Mouse (Mus musculus): Measurements from ENCODE around the gene Foxk2. TPM values are rescaled to one million over a fixed set of nuclear protein-coding genes. Genes with fewer than 3 reads are reported as not detected.
A peak's percentile ranks its signal among the peaks of the same experiment; 100 is the strongest.

Gene Foxk2
- polyA plus RNA-seq, 1 experiment from 2014 or later = 14.3 TPM

GRCm38 (mm10) chr11:121261074-121261473 is 1.3 kb downstream of the Foxk2 start:
- peaks cover 16% of the 10 kb centered on the region for H3K36me3 ChIP-seq (ENCODE audit: control insufficient read depth, insufficient read depth)
- peak overlapping the region; percentile 98 for H3K4me3 ChIP-seq (replicated peaks; ENCODE audit: low read length)
- WGBS = 49% methylated on average over 2 of the region's 2 CpGs
- H3K9me3 ChIP-seq (ENCODE audit: control insufficient read depth, low read length) = no peaks in the 10 kb centered on the region
- peaks cover 32% of the 10 kb centered on the region for H3K4me1 ChIP-seq (replicated peaks; ENCODE audit: control insufficient read depth, insufficient read depth, low read length)
- H3K27me3 ChIP-seq (replicated peaks; ENCODE audit: control insufficient read depth, insufficient read depth, low read length) = no peaks in the 10 kb centered on the region
- peak overlapping the region; percentile 98 for H3K9ac ChIP-seq (replicated peaks; ENCODE audit: low read depth, low read length)
- ATAC-seq = no peak
- H3K4me2 ChIP-seq (ENCODE audit: low read length) = peak overlapping the region; percentile 89
- no peak overlapping the region for H3K27ac ChIP-seq (ENCODE audit: low read length)

- Histone ChIP-seq H3K36me3 (ENCODE audit: control insufficient read depth, insufficient read depth) (no peaks in the 10 kb centered on the region), H3K9ac (replicated peaks; ENCODE audit: low read depth, low read length) (no peak overlapping the region), H3K4me1 (replicated peaks; ENCODE audit: control insufficient read depth, insufficient read depth, low read length) (peaks cover 5% of the 10 kb centered on the region), H3K4me3 (replicated peaks; ENCODE audit: low read length) (no peak overlapping the region), H3K4me2 (ENCODE audit: low read length) (no peak overlapping the region), H3K27me3 (replicated peaks; ENCODE audit: control insufficient read depth, insufficient read depth, low read length) (no peaks in the 10 kb centered on the region), H3K9me3 (ENCODE audit: control insufficient read depth, low read length) (no peaks in the 10 kb centered on the region), H3K27ac (ENCODE audit: low read length) (no peak overlapping the region)
- ATAC-seq = no peak
- WGBS = 93% methylated on average over 8 of the region's 8 CpGs
These were observed 17.7 kb downstream of the Foxk2 start for GRCm38 (mm10) chr11:121277516-121277915.

- no peaks in the 10 kb centered on the region for H3K36me3 ChIP-seq (ENCODE audit: control insufficient read depth, insufficient read depth)
- no peak overlapping the region for H3K4me3 ChIP-seq (replicated peaks; ENCODE audit: low read length)
- no peak for ATAC-seq
- no peaks in the 10 kb centered on the region for H3K9me3 ChIP-seq (ENCODE audit: control insufficient read depth, low read length)
- H3K9ac ChIP-seq (replicated peaks; ENCODE audit: low read depth, low read length) = no peak overlapping the region
- no peak overlapping the region for H3K27ac ChIP-seq (ENCODE audit: low read length)
- H3K4me1 ChIP-seq (replicated peaks; ENCODE audit: control insufficient read depth, insufficient read depth, low read length) = peaks cover 5% of the 10 kb centered on the region
- 88% methylated on average over 3 of the region's 3 CpGs for WGBS
- H3K27me3 ChIP-seq (replicated peaks; ENCODE audit: control insufficient read depth, insufficient read depth, low read length) = no peaks in the 10 kb centered on the region
- no peak overlapping the region for H3K4me2 ChIP-seq (ENCODE audit: low read length)
These were observed 18.2 kb downstream of the Foxk2 start for GRCm38 (mm10) chr11:121278011-121278410.

- 82% methylated on average over 6 of the region's 6 CpGs for WGBS
These were observed 23.1 kb downstream of the Foxk2 start for GRCm38 (mm10) chr11:121282911-121283310.

GRCm38 (mm10) chr11:121289859-121290258 is 30.1 kb downstream of the Foxk2 start:
- ATAC-seq = no peak
- H3K27me3 ChIP-seq (replicated peaks; ENCODE audit: control insufficient read depth, insufficient read depth, low read length) = no peaks in the 10 kb centered on the region
- peaks cover 32% of the 10 kb centered on the region for H3K36me3 ChIP-seq (ENCODE audit: control insufficient read depth, insufficient read depth)
- H3K27ac ChIP-seq (ENCODE audit: low read length) = no peak overlapping the region
- no peaks in the 10 kb centered on the region for H3K9me3 ChIP-seq (ENCODE audit: control insufficient read depth, low read length)
- no peaks in the 10 kb centered on the region for H3K4me1 ChIP-seq (replicated peaks; ENCODE audit: control insufficient read depth, insufficient read depth, low read length)
- H3K9ac ChIP-seq (replicated peaks; ENCODE audit: low read depth, low read length) = no peak overlapping the region
- H3K4me2 ChIP-seq (ENCODE audit: low read length) = no peak overlapping the region
- no peak overlapping the region for H3K4me3 ChIP-seq (replicated peaks; ENCODE audit: low read length)
- 96% methylated on average over 3 of the region's 3 CpGs for WGBS

More at GRCm38 (mm10) chr11:121282911-121283310, 23.1 kb downstream of the Foxk2 start:
- H3K27me3 ChIP-seq (replicated peaks; ENCODE audit: control insufficient read depth, insufficient read depth, low read length) = no peaks in the 10 kb centered on the region
- no peak for ATAC-seq
- H3K4me3 ChIP-seq (replicated peaks; ENCODE audit: low read length) = no peak overlapping the region
- no peak overlapping the region for H3K27ac ChIP-seq (ENCODE audit: low read length)
- H3K9ac ChIP-seq (replicated peaks; ENCODE audit: low read depth, low read length) = no peak overlapping the region
- H3K9me3 ChIP-seq (ENCODE audit: control insufficient read depth, low read length) = no peaks in the 10 kb centered on the region
- peaks cover 10% of the 10 kb centered on the region for H3K36me3 ChIP-seq (ENCODE audit: control insufficient read depth, insufficient read depth)
- no peak overlapping the region for H3K4me2 ChIP-seq (ENCODE audit: low read length)
- peaks cover 5% of the 10 kb centered on the region for H3K4me1 ChIP-seq (replicated peaks; ENCODE audit: control insufficient read depth, insufficient read depth, low read length)

- Histone ChIP-seq H3K36me3 (ENCODE audit: control insufficient read depth, insufficient read depth) (peaks cover 28% of the 10 kb centered on the region), H3K9me3 (ENCODE audit: control insufficient read depth, low read length) (no peaks in the 10 kb centered on the region), H3K27me3 (replicated peaks; ENCODE audit: control insufficient read depth, insufficient read depth, low read length) (no peaks in the 10 kb centered on the region), H3K4me2 (ENCODE audit: low read length) (no peak overlapping the region), H3K4me3 (replicated peaks; ENCODE audit: low read length) (no peak overlapping the region), H3K27ac (ENCODE audit: low read length) (no peak overlapping the region), H3K9ac (replicated peaks; ENCODE audit: low read depth, low read length) (no peak overlapping the region), H3K4me1 (replicated peaks; ENCODE audit: control insufficient read depth, insufficient read depth, low read length) (no peaks in the 10 kb centered on the region)
- ATAC-seq = no peak
- WGBS = 95% methylated on average over 5 of the region's 5 CpGs
These were observed 35.0 kb downstream of the Foxk2 start for GRCm38 (mm10) chr11:121294771-121295170.

- H3K27ac ChIP-seq (ENCODE audit: low read length) = no peak overlapping the region
- no peaks in the 10 kb centered on the region for H3K9me3 ChIP-seq (ENCODE audit: control insufficient read depth, low read length)
- H3K4me2 ChIP-seq (ENCODE audit: low read length) = no peak overlapping the region
- H3K9ac ChIP-seq (replicated peaks; ENCODE audit: low read depth, low read length) = no peak overlapping the region
- H3K27me3 ChIP-seq (replicated peaks; ENCODE audit: control insufficient read depth, insufficient read depth, low read length) = no peaks in the 10 kb centered on the region
- peaks cover 27% of the 10 kb centered on the region for H3K36me3 ChIP-seq (ENCODE audit: control insufficient read depth, insufficient read depth)
- ATAC-seq = no peak
- no peaks in the 10 kb centered on the region for H3K4me1 ChIP-seq (replicated peaks; ENCODE audit: control insufficient read depth, insufficient read depth, low read length)
- WGBS = 89% methylated on average over 8 of the region's 8 CpGs
- no peak overlapping the region for H3K4me3 ChIP-seq (replicated peaks; ENCODE audit: low read length)
These were observed 38.7 kb downstream of the Foxk2 start for GRCm38 (mm10) chr11:121298493-121298892.

GRCm38 (mm10) chr11:121300265-121300664 is 40.5 kb downstream of the Foxk2 start:
- Histone ChIP-seq H3K9ac (replicated peaks; ENCODE audit: low read depth, low read length) (no peak overlapping the region), H3K9me3 (ENCODE audit: control insufficient read depth, low read length) (no peaks in the 10 kb centered on the region), H3K27me3 (replicated peaks; ENCODE audit: control insufficient read depth, insufficient read depth, low read length) (no peaks in the 10 kb centered on the region), H3K4me3 (replicated peaks; ENCODE audit: low read length) (no peak overlapping the region), H3K36me3 (ENCODE audit: control insufficient read depth, insufficient read depth) (peaks cover 25% of the 10 kb centered on the region), H3K27ac (ENCODE audit: low read length) (no peak overlapping the region), H3K4me2 (ENCODE audit: low read length) (no peak overlapping the region), H3K4me1 (replicated peaks; ENCODE audit: control insufficient read depth, insufficient read depth, low read length) (no peaks in the 10 kb centered on the region)
- ATAC-seq = no peak
- 95% methylated on average over 9 of the region's 9 CpGs for WGBS

GRCm38 (mm10) chr11:121305371-121305770 is 45.6 kb downstream of the Foxk2 start:
- Histone ChIP-seq H3K4me2 (ENCODE audit: low read length) (no peak overlapping the region), H3K27ac (ENCODE audit: low read length) (no peak overlapping the region), H3K9ac (replicated peaks; ENCODE audit: low read depth, low read length) (no peak overlapping the region), H3K36me3 (ENCODE audit: control insufficient read depth, insufficient read depth) (peaks cover 37% of the 10 kb centered on the region), H3K4me1 (replicated peaks; ENCODE audit: control insufficient read depth, insufficient read depth, low read length) (no peaks in the 10 kb centered on the region), H3K27me3 (replicated peaks; ENCODE audit: control insufficient read depth, insufficient read depth, low read length) (no peaks in the 10 kb centered on the region), H3K9me3 (ENCODE audit: control insufficient read depth, low read length) (no peaks in the 10 kb centered on the region), H3K4me3 (replicated peaks; ENCODE audit: low read length) (no peak overlapping the region)
- ATAC-seq = no peak
- WGBS = 87% methylated on average over 6 of the region's 6 CpGs

GRCm38 (mm10) chr11:121306608-121307007 is 46.8 kb downstream of the Foxk2 start:
- Histone ChIP-seq H3K4me1 (replicated peaks; ENCODE audit: control insufficient read depth, insufficient read depth, low read length) (no peaks in the 10 kb centered on the region), H3K9ac (replicated peaks; ENCODE audit: low read depth, low read length) (no peak overlapping the region), H3K4me2 (ENCODE audit: low read length) (no peak overlapping the region), H3K4me3 (replicated peaks; ENCODE audit: low read length) (no peak overlapping the region), H3K27ac (ENCODE audit: low read length) (no peak overlapping the region), H3K9me3 (ENCODE audit: control insufficient read depth, low read length) (no peaks in the 10 kb centered on the region), H3K36me3 (ENCODE audit: control insufficient read depth, insufficient read depth) (peaks cover 39% of the 10 kb centered on the region), H3K27me3 (replicated peaks; ENCODE audit: control insufficient read depth, insufficient read depth, low read length) (no peaks in the 10 kb centered on the region)
- WGBS = 98% methylated on average over 8 of the region's 8 CpGs
- ATAC-seq = no peak
